In the genomic region with DNA sequence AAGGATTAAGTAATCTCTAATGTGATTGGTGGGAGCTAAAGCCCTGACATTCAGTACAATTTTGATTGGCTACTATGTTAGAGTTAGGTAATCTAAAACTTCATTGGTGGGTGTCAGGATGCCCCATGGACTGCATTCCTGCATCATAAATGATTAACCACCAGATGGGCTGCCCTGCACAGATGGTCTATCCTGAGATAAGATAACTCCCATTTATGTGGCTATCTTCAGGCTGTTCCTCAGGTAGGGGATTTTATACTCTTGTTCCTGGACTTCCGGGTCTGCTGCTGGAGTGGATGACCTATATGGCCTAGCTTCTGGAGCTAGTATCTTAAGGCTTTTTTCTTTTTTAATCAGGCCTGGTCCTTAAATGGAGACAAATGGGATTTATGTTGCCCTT, we compare ENCODE assay signal across 29 mouse cellular contexts.
"Had no signal": no experiment of that assay in that cellular context is flagged by ENCODE, and none has a peak within 500 bp of the region (broad histone marks: within the 10 kb centered on the region; RNA-seq: fewer than 3 reads in every experiment).

No protein-coding gene starts in this region.

- DNase-seq: cerebellum, adult 2 months; cerebellum, adult 8-10 months; cerebellum, adult 9-10 months; cerebellum, adult 9-11 months; cerebellum, postnatal 10 days; cerebellum, postnatal 14 days; cerebellum, postnatal 25 days; cerebellum, postnatal 36 days; embryo, embryonic 11 days; forebrain, postnatal 0 days; gastrocnemius, adult 2 months; gastrocnemius, postnatal 10 days; gastrocnemius, postnatal 14 days; gastrocnemius, postnatal 25 days; gastrocnemius, postnatal 36 days; heart, adult 11 months; heart, adult 18-20 months; heart, adult 2 months had no signal

- ATAC-seq: forebrain, embryonic 13.5 days; forebrain, embryonic 14.5 days; forebrain, embryonic 15.5 days; forebrain, embryonic 16.5 days; forebrain, postnatal 0 days had no signal

- H3K27me3 ChIP-seq: embryonic facial prominence, embryonic 12.5 days; embryonic facial prominence, embryonic 13.5 days; embryonic facial prominence, embryonic 15.5 days; forebrain, embryonic 12.5 days; forebrain, embryonic 13.5 days; forebrain, embryonic 15.5 days had no signal

- H3K27ac ChIP-seq: embryonic facial prominence, embryonic 10.5 days; embryonic facial prominence, embryonic 12.5 days; embryonic facial prominence, embryonic 13.5 days; embryonic facial prominence, embryonic 15.5 days; forebrain, embryonic 10.5 days; forebrain, embryonic 12.5 days; forebrain, embryonic 13.5 days; forebrain, embryonic 15.5 days; gastrocnemius, adult 2 months; heart, adult 2 months had no signal

- H3K36me3 ChIP-seq: embryonic facial prominence, embryonic 10.5 days; embryonic facial prominence, embryonic 12.5 days; embryonic facial prominence, embryonic 13.5 days; embryonic facial prominence, embryonic 15.5 days; forebrain, embryonic 10.5 days; forebrain, embryonic 12.5 days; forebrain, embryonic 15.5 days had no signal

- H3K4me1 ChIP-seq: embryonic facial prominence, embryonic 10.5 days; embryonic facial prominence, embryonic 12.5 days; embryonic facial prominence, embryonic 13.5 days; embryonic facial prominence, embryonic 15.5 days; forebrain, embryonic 10.5 days; forebrain, embryonic 12.5 days had no signal

- H3K4me2 ChIP-seq: embryonic facial prominence, embryonic 12.5 days; embryonic facial prominence, embryonic 13.5 days; embryonic facial prominence, embryonic 15.5 days; forebrain, embryonic 12.5 days; forebrain, embryonic 13.5 days; forebrain, embryonic 15.5 days had no signal

- H3K4me3 ChIP-seq: embryonic facial prominence, embryonic 10.5 days; embryonic facial prominence, embryonic 12.5 days; embryonic facial prominence, embryonic 13.5 days; embryonic facial prominence, embryonic 15.5 days; erythroblast, embryonic 14.5 days; forebrain, embryonic 10.5 days; forebrain, embryonic 12.5 days; forebrain, embryonic 13.5 days; forebrain, embryonic 15.5 days; gastrocnemius, adult 2 months; heart, adult 2 months had no signal

- H3K9ac ChIP-seq: embryonic facial prominence, embryonic 12.5 days; embryonic facial prominence, embryonic 13.5 days; embryonic facial prominence, embryonic 15.5 days; forebrain, embryonic 12.5 days; forebrain, embryonic 13.5 days; forebrain, embryonic 15.5 days; forebrain, postnatal 0 days had no signal

- H3K9me3 ChIP-seq: embryonic facial prominence, embryonic 10.5 days; embryonic facial prominence, embryonic 12.5 days; embryonic facial prominence, embryonic 13.5 days; embryonic facial prominence, embryonic 15.5 days; forebrain, embryonic 10.5 days; forebrain, embryonic 12.5 days; forebrain, embryonic 13.5 days; forebrain, embryonic 15.5 days had no signal
